Mouse (Mus musculus): Measurements from ENCODE around the gene Sugp2. TPM values are rescaled to one million over a fixed set of nuclear protein-coding genes. Genes with fewer than 3 reads are reported as not detected.

The Sugp2 gene
- total RNA-seq, 2 experiments from 2014 or later, result 52.2 to 55.4 TPM

DNA sequence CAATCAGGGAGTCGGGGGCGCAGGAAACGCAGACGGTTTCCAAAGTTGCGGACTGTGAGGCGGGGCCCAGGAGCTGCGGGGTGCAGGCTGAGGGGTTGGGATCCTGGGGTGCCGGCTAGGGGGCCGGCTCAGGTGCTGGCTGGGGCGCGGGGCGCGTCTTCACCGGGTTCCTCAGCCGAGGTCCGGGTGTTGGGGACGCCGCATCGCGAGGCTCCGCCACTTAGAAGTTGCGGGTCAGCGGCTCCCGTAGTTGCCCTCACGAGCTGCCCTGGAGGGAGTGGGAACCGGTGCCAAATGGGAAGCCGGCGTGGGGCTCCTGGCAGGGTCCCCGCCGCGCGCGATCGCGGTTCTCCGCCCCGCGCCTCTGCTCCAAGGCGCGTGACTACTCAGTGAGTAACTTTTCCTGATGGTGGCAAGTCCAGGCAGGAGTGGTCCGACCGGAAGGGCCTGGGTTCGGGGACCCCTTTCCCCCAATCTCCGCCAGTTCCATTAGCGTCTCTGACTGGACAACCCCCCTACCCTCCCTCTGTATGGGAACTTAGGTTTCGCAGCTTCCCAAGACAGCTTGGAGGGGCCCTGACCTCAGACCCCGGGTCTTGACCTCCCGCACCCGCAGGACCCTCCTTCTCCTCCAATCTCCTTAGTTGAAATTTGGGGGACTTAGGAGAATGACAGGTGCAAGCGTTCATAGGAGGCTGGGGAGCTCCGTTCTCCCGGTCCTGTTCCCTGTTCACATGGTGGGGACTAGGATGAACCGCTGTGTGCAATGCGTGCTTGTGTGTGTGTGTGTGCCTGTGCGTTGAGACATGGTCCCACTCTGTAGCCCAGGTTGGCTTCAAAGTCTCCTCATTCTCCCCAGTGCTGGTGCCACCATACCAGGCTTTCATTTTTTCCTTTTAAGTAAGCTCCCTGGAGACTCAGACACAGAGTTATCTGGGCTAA, 49.4 kb downstream of the Sugp2 start:
- DNase-seq, result peak; percentile 54

DNA sequence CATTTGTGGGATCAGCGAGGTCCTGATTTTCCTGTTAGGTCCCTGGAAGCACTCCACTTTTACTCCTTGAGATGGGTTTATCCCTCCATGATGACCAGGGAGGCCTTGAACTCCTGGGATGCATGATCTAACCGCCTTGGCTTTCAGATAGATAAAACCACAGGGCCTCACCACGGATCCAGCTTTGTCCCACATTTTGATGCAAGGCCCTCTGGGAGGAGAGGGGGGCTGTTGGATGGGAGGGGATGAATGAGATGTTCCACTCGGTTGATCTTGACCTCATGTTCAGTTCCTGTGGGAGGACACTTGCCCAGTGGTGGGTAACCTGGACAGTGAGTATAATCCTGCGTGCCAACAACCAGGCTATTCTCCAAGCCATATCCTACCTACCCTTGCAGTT, 50.4 kb downstream of the Sugp2 start:
- DNase-seq, result no peak

DNA sequence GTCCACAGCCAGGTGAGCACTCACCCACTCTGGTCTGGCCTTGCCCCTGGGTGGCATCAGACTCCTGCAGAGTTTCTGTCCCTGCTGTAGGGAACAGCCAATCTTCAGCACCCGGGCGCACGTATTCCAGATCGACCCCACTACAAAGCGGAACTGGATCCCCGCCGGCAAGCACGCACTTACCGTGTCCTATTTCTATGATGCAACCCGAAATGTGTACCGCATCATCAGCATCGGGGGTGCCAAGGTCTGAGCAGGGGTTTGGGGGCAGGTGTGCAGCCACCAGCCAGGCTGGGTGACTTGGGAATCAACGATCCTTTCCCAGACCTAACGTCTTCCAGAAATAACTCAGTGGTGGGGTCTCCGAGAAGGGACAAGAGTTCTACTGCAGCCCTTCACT, 51.3 kb downstream of the Sugp2 start:
- DNase-seq, result no peak

DNA sequence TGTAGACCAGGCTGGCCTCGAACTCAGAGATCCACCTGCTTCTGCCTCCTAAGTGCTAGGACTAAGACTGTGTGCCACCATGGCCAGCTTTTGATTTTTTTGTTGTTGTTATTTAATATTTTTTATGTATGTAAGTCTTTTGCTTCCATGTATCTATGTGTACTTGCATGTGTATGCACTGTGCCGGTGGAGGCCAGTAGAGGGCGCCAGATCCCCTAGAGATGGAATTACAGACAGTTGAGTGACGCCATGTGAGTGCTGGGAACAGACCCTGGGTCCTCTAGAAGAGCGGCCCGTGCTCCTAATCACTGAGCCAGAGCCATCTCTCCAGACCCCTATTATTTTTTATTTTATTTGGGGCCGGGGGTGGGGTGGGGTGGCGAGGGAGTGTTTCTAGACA, 52.7 kb downstream of the Sugp2 start:
- DNase-seq, result no peak

DNA sequence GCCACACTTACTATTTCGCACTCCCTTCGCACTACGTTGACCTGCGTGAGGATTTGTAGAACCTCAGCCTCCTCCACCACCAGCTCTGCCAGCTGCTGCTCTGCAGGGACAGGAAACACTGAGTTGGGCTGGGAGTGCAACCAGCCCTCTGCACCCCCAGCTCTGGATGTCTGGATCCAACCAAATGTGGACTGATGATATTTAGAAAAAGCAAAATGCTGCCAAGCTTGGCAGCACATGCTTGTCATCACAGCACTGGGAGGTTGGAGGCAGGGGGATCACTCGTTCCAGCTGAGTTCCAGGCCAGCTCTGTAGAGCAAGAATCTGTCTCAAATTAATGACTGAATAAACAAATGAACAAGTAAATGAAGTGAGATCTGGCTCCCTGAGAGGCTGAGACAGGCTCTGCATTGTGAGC, 60.0 kb downstream of the Sugp2 start:
- DNase-seq, result no peak

DNA sequence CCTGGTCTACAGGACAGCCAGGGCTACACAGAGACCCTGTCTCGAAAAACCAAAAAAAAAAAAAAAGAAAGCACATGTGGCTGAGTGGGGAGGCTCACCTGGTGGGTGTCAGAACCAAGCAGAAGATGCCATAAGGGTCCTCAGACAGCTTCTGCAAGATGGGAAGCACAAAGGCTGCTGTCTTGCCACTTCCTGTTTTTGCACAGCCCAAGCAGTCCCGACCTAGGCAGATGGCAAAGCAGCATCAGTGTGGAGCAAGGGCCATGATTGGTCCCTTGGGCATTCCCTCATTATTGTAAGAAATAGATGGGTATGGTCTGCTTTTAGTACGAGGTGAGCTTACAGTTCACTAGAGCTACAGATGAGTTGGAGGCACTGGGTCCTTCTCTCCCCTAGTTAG, 66.9 kb downstream of the Sugp2 start:
- DNase-seq, result no peak

DNA sequence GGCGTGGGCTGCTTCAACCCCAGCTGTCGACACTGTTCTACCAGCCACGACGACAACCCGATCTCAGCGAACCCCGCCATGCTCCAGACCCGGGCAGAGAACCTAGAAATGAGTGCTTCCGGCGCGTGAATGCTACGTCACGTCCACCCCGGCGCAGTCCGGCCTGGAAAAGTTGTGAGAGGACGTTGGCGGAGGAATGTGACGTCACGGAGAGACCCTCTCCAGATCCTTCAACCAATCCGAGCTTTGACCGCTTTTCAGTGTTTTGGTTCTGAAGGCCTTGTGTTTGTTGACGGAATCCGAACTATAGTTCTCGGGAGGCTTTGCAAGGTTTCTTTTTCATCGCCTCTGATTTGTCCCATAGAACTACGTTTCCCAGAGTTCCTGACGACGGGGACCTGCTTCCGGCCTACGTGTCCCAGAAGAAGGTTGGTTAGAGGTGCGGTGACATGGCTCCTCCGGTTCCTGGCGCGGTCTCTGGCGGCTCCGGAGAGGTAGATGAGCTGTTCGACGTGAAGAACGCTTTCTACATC, 68.4 kb downstream of the Sugp2 start, which contains the start of the genes Ddx49 and Cope:
Gene Ddx49, minus strand, starts transcription at position 132 of the 533 bp plus-strand sequence.
Gene Cope, plus strand, starts transcription at position 161 of the 533 bp plus-strand sequence.
- DNase-seq, result peak; percentile 94

DNA sequence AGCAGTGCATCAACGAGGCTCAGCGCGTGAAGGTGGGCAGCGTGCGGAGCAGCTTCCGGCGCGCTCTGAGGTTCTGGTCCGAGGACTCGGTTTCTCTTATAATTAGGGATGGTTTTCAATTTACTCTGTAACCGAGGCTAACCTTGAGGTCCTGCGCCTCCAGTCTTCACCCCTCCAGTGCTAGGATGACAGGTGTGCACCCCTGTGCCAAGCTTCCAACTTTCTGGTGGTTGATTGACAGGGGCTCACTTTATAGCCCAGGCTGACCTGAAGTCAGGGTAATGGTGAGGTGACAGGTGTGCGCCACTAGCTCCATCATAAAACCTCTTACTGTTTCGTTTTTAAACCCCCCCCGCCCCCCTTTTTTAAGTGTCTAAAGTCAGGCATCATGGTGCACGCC, 68.9 kb downstream of the Sugp2 start:
- DNase-seq, result no peak

DNA sequence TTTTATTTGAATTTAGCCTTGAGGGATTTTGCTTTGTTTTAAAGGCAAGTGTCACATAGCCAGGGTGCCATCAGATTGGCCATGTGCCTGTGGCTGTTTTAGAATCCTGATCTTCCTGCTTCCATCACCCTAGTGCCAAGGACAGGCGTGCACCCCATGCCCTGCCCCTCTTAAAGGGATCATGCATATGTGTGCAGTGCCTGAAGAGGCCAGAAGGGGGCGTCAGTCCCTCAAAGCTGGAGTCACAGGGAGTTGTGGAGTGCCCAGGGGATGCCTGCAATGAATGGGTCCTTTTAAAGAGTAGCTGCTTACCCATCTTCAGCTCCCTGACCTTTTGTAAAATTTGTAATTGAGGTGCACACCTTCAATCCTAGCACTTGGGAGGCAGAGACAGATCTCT, 75.3 kb downstream of the Sugp2 start:
- peak; percentile 52 for DNase-seq

DNA sequence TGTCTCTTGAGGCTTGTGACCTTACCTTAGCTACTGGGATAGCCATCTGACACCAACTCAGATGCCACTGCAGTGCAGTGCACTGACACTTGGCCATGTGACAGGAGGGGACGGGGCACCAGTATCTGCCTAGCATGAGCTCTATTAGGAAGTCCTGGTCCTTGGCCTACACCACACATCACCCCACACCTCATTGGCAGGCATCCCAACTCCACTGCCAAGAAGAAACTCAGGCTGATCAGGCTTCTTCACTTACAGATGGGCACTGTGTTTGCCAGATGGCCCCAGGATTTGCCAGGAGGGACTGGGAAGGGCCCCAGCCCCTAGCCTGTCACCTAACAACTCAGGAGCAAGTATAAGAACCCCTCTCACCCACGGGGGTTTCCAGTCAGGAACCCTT, 79.4 kb downstream of the Sugp2 start:
- DNase-seq, result peak; percentile 36

DNA sequence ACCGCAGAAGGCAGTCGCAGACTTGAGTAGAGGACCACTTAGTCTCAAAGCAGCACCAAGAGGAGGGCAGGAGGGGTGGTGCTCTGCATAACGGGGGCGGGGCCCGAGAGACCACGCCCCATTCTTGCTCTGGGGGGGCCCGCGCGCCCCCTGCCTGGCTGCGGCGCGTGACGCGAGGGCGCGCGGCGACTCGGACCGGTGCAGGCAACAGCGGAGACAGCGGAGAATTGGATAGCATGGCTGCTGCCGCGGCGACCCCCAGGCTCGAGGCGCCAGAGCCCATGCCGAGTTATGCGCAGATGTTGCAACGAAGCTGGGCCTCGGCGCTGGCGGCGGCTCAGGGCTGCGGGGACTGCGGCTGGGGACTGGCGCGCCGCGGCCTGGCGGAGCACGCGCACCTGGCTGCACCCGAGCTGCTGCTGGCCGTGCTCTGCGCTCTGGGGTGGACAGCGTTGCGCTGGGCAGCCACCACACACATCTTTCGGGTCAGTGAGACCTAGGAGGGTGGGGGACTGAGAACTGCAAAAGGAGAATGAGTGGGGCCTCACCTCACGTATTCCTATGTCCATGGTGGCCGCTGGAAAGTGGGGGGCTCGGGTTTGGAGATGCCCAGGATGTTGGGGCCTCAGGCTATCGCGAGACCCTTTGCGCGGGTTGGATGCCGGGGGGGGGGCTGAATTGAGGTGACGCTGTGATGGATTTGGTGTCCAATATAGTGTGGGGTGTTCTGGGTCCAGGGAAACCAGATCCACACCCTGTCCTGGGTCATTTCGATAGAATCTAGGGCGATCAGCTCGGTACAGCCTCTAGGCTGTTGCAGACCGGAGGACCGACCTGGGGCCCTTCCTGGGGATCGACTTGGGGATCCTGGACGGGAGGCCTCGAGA, 81.8 kb downstream of the Sugp2 start, which contains the start of gene Cers1:
Gene Cers1, plus strand, starts transcription at position 152 of the 887 bp plus-strand sequence.
- peak; percentile 64 for DNase-seq

DNA sequence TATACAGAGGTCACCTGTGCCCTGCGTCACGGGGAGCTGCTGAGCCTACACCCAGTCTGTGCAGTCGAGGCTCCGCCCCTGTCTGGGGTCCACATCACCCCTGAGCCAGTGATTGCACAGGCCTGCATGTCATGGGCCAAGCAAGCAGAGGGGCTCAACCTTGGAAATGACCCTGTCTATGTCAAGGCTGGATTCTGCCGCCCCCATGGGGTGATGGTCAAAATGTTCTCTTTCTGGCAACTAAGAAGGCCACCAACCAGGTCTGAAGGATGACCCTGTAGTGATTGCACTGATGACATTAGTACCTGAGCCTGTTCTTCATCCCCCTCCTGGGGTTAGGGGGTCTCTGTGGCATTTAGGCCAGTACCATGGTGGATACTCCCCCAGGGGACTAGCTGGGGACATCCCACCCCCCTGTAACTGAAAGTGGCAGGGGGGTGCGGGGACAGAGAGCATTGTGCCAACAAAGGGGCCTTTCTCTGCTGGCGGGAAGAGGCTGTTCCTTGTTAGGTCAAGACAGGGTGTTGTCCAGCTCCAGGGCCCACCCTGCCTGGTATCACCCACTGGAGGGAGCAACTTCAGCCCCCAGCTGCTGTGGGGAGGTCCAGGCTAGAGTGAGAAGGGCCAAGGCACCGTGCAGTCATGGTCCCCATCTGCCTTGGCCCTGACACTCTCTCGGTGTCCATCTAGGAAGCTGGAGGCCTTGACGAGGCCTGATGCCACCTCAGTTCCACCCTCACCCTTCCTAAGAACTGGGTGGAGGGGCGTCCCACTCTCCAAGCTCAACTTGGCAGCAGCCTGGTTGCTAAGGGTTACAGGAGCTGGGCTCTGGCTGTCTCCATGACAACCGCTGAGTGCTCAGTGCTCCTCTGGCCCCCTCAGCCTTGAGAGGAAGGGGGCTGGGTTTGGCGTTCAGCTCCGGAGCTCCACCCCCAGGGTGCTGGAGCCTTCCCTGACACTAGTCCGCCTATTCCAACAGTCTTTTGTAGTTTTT, 82.8 kb downstream of the Sugp2 start:
- DNase-seq, result peak; percentile 56

DNA sequence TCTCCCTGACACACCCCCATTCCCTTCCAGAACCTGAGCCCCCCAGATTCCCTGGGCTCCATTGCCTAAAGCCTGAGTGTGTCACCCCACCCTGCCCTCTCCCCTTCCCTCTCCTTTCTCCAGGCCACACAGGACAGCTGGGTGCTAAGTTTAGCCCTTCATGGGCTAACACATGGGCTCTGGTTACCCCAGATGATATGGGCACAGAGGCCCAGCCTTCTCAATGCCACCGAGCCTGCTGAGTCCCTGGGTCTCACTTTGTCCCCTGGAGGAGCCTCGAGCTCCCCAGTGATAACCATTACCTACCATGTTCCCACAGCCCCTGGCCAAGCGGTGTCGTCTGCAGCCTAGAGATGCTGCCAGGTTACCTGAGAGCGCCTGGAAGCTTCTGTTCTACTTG, 83.8 kb downstream of the Sugp2 start:
- DNase-seq, result no peak

DNA sequence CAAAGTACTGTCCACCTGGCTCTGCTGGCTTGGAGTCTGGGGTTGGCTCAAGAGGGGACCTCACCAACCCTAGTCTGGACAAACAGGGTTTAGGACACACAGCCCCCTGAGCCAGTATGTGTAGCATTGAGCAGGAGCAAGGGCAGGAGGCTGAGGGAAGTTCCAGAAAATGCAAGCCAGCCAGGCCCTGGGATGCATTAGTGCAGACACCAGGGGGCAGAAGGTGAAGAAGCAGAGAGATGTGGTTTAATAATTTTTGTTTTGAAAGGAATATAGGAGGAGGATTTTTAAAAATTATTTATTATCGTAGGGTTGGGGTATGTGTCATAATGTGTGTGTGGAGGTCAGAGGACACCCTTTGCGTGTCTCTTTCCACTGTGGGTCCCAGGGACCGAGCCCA, 89.7 kb downstream of the Sugp2 start:
- DNase-seq, result no peak

DNA sequence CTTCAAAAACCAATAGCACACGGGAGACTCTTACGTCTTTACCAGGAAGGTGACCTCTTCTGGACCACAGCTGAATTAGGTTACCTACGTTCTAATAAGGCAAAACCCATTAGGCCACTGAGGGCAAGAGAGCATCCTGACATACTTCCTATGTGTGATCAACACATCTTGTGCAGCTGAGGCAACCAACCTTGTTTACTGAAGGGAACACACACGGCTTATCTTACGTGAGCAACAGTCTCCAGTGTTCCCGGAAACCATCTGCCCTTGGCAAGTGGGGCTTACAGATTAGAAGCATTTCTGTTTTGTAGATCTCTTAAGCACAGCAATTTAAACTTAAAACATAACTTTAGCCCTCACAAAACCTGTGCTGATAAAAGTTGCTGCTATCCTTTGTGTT, 93.5 kb downstream of the Sugp2 start:
- no peak for DNase-seq

DNA sequence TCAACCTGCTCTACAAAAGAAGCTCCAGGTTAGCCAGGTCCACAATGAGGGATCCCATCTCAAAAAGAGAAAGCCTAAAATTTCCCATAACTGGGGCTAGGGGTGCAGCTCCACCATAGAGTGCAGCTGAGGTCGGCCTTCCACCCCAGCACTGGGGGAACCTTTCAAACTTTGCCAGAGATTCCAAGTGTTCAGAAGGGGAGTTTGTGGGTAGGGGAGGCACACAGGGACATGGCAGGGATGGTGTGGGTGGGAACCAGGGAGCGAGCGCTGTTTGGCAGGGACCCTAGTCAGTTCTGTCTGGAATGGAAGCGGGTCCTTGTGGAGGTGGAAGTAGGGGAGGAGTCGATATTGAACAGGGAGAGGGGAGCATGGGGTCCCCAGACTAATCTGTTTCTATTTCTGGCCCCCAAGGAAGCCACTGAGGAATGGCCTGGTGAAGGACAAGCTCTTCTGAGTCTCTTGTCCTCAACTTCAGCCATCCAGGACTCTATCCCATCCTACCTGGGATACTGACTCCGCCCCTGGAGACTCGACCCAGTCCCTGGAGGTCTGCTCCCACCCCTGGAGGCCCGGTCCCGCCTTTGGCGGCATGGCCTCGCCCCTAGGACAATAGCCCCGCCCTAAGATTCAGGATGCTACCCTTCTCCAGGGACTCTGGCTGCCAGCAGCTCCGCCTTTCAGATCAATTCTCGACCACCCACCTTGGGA, 95.3 kb downstream of the Sugp2 start, which contains the start of gene Gdf1:
Gene Gdf1, plus strand, starts transcription at position 694 of the 711 bp plus-strand sequence.
- DNase-seq, result no peak
